Mouse (Mus musculus) forebrain, postnatal 0 days (tissue): ENCODE results near the gene Slc13a4. TPM values are rescaled to one million over a fixed set of nuclear protein-coding genes. Genes with fewer than 3 reads are reported as not detected.

Source experiments
- ATAC-seq: fragments of 200-750 bp; cut with Nextera tagmentation; 2 replicates; pipeline ENCODE4 v1.8.0; 2017; ENCODE audit warnings: mild to moderate bottlenecking, moderate library complexity
- DNase-seq: peaks from one replicate; pipeline ENCODE4 v3.0.0-alpha.2; 2015
- H3K27ac ChIP-seq: fragments of 300-500 bp; sonication (generic); 2 replicates; pipeline ENCODE4 v1.5.1; 2014; ENCODE audit warnings: low read depth, mild to moderate bottlenecking, antibody characterized with exemption, low read length, moderate library complexity, mixed read lengths
- H3K27me3 ChIP-seq: fragments of 300-500 bp; sonication (generic); 2 replicates; pipeline ENCODE4 v1.6.1; 2014; ENCODE audit warnings: mild to moderate bottlenecking, low read length, mixed read lengths; ENCODE audit not compliant: insufficient read depth
- H3K36me3 ChIP-seq: fragments of 300-500 bp; sonication (generic); 2 replicates; pipeline ENCODE4 v1.6.1; 2014; ENCODE audit warnings: mild to moderate bottlenecking, moderate library complexity; ENCODE audit not compliant: insufficient read depth
- H3K4me1 ChIP-seq: fragments of 300-500 bp; sonication (generic); 2 replicates; pipeline ENCODE4 v1.6.1; 2014; ENCODE audit warnings: antibody characterized with exemption; ENCODE audit not compliant: insufficient read depth
- H3K4me2 ChIP-seq: fragments of 300-500 bp; sonication (generic); 2 replicates; pipeline ENCODE4 v1.6.1; 2014; ENCODE audit warnings: low read depth, mild to moderate bottlenecking, moderate library complexity
- H3K4me3 ChIP-seq: fragments of 300-500 bp; sonication (generic); 2 replicates; pipeline ENCODE4 v1.5.1; 2014; ENCODE audit warnings: low read depth, low read length, mixed read lengths
- H3K9ac ChIP-seq: fragments of 300-500 bp; sonication (generic); 2 replicates; pipeline ENCODE4 v1.6.1; 2014; ENCODE audit warnings: mild to moderate bottlenecking
- H3K9me3 ChIP-seq: fragments of 300-500 bp; sonication (generic); 2 replicates; pipeline ENCODE4 v1.6.1; 2016; ENCODE audit warnings: low read length
- CTCF ChIP-seq: sonication (generic); IDR thresholded peaks from 2 replicates; pipeline ENCODE4 v1.5.1; 2016; ENCODE audit warnings: antibody characterized with exemption, control low read depth, low read depth
- WGBS: fragments of 180-500 bp; shearing (Covaris S2); extraction: QIAGEN DNeasy Blood & Tissue Kit; methylation state at CpG from one replicate; pipeline ENCODE4 v1.1.7; 2014; 5-methylcytosine and 5-hydroxymethylcytosine counted together
- polyA plus RNA-seq: library from polyadenylated mRNA; unstranded; fragments of >200 nt; fragmentation: Nextera tagmentation; extraction: Ambion mirVana; gene quantifications from 2 replicates; pipeline ENCODE4 v1.2.1, GENCODE M21; 2015
- total RNA-seq: library from RNA; depleted of rRNA; stranded (reverse); fragments of >200 nt; gene quantifications from 2 replicates; pipeline ENCODE4 v1.2.3, GENCODE M21; 2014

Slc13a4 gene
- total and polyA plus RNA-seq, 2 experiments from 2014 or later, result 14.3 to 17.8 TPM

- WGBS, result 58% methylated on average over 13 of the region's 13 CpGs
- DNase-seq, result no peak
Measured at GRCm38 (mm10) chr6:35307136-35307535, 795 bp downstream of the Slc13a4 start.

DNA sequence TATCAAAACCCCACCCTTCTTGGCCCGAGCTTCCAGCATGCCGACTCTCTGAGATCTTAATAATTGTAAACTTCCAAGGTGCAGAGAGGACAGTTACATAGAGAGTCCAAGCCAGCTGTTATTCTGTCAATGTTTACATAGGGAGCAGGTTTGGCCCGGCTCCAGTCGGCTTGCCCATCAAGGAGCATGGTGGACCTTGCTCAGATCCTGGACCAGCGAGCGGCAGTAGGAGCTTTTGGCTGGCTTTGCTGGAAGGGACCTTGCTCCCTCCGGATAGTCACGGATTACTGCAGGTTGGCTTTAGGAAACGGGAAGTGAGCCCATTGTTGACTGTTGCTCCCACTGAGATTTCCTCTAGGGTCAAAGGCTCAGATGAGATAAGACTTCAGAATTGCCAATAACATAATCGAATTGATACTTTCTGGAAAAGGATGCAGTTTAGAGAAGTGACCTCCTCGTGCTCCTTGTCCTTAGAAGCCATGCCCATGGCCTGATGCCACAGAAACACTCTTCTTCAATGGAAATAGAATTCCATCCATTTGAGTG lies 4.5 kb downstream of the Slc13a4 start:
- Histone ChIP-seq H3K27ac (no peak overlapping the region), H3K9me3 (no peaks in the 10 kb centered on the region), H3K4me2 (no peak overlapping the region), H3K27me3 (no peaks in the 10 kb centered on the region), H3K9ac (no peak overlapping the region), H3K36me3 (no peaks in the 10 kb centered on the region), H3K4me1 (no peaks in the 10 kb centered on the region), H3K4me3 (no peak overlapping the region)
- 80% methylated on average over 11 of the region's 11 CpGs for WGBS
- ATAC-seq, result no peak
- DNase-seq, result no peak
- TF ChIP-seq CTCF, result no peak

More at GRCm38 (mm10) chr6:35307136-35307535, 795 bp downstream of the Slc13a4 start:
- H3K4me3 ChIP-seq, result no peak overlapping the region
- H3K27me3 ChIP-seq, result no peaks in the 10 kb centered on the region
- no peak for TF ChIP-seq CTCF
- no peak overlapping the region for H3K9ac ChIP-seq
- no peak overlapping the region for H3K4me2 ChIP-seq
- H3K36me3 ChIP-seq, result no peaks in the 10 kb centered on the region
- no peak overlapping the region for H3K27ac ChIP-seq
- H3K9me3 ChIP-seq, result no peaks in the 10 kb centered on the region
- H3K4me1 ChIP-seq, result no peaks in the 10 kb centered on the region
- ATAC-seq, result no peak

DNA sequence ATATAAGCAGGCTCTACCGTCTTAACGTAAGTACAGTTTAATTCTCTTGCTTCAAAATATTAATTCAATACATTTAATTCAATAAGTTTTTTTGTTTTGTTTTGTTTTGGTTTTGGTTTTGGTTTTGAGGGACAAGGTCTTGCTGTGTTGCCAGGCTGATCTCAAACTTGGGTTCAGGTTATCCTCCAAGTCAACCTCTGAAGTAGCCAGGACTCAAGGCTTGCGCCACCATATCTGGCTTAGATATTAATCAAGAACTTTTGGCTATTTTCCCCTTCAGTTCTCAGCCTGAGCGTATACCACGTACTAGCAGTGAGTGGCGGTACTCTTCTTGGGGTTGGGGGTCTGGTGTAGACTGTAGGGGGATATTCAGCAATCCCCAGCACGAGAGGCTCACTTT lies 5.3 kb downstream of the Slc13a4 start:
- Histone ChIP-seq H3K4me1 (no peaks in the 10 kb centered on the region), H3K4me2 (no peak overlapping the region), H3K9me3 (no peaks in the 10 kb centered on the region), H3K27ac (no peak overlapping the region), H3K27me3 (no peaks in the 10 kb centered on the region), H3K36me3 (no peaks in the 10 kb centered on the region), H3K9ac (no peak overlapping the region), H3K4me3 (no peak overlapping the region)
- ATAC-seq (no peak), DNase-seq (no peak)
- TF ChIP-seq CTCF, result no peak
- 96% methylated on average over 7 of the region's 7 CpGs for WGBS

- DNase-seq, result no peak
- H3K4me3 ChIP-seq, result no peak overlapping the region
- 91% methylated on average over 6 of the region's 6 CpGs for WGBS
Measured at GRCm38 (mm10) chr6:35298323-35298722, 9.6 kb downstream of the Slc13a4 start.

GRCm38 (mm10) chr6:35297516-35298227 lies 10.3 kb downstream of the Slc13a4 start:
- Histone ChIP-seq H3K27ac (no peak overlapping the region), H3K36me3 (no peaks in the 10 kb centered on the region), H3K27me3 (no peaks in the 10 kb centered on the region), H3K4me2 (no peak overlapping the region), H3K4me1 (no peaks in the 10 kb centered on the region), H3K9ac (no peak overlapping the region), H3K9me3 (no peaks in the 10 kb centered on the region), H3K4me3 (no peak overlapping the region)
- ATAC-seq, result no peak
- no peak for TF ChIP-seq CTCF
- 92% methylated on average over 7 of the region's 7 CpGs for WGBS
- DNase-seq, result no peak

More at GRCm38 (mm10) chr6:35298323-35298722, 9.6 kb downstream of the Slc13a4 start:
- no peak overlapping the region for H3K9ac ChIP-seq
- H3K9me3 ChIP-seq, result no peaks in the 10 kb centered on the region
- H3K27me3 ChIP-seq, result no peaks in the 10 kb centered on the region
- TF ChIP-seq CTCF, result no peak
- no peaks in the 10 kb centered on the region for H3K4me1 ChIP-seq
- no peaks in the 10 kb centered on the region for H3K36me3 ChIP-seq
- H3K27ac ChIP-seq, result no peak overlapping the region
- ATAC-seq, result no peak
- no peak overlapping the region for H3K4me2 ChIP-seq

GRCm38 (mm10) chr6:35297001-35297400 lies 10.9 kb downstream of the Slc13a4 start:
- DNase-seq (peak; percentile 31), ATAC-seq (peak; percentile 70)
- no peaks in the 10 kb centered on the region for H3K9me3 ChIP-seq
- H3K9ac ChIP-seq, result no peak overlapping the region
- H3K27ac ChIP-seq, result no peak overlapping the region
- no peak for TF ChIP-seq CTCF
- no peaks in the 10 kb centered on the region for H3K27me3 ChIP-seq
- H3K36me3 ChIP-seq, result no peaks in the 10 kb centered on the region
- H3K4me1 ChIP-seq, result no peaks in the 10 kb centered on the region
- no peak overlapping the region for H3K4me3 ChIP-seq
- no peak overlapping the region for H3K4me2 ChIP-seq
- 25% methylated on average over 2 of the region's 2 CpGs for WGBS

- TF ChIP-seq CTCF, result no peak
- ATAC-seq, result no peak
- Histone ChIP-seq H3K36me3 (no peaks in the 10 kb centered on the region), H3K9ac (no peak overlapping the region), H3K27me3 (no peaks in the 10 kb centered on the region), H3K9me3 (no peaks in the 10 kb centered on the region), H3K4me1 (no peaks in the 10 kb centered on the region), H3K4me3 (no peak overlapping the region), H3K27ac (no peak overlapping the region), H3K4me2 (no peak overlapping the region)
- 86% methylated on average over 2 of the region's 2 CpGs for WGBS
- DNase-seq, result no peak
Measured at GRCm38 (mm10) chr6:35294964-35295363, 13.0 kb downstream of the Slc13a4 start.
